10 mouse cellular contexts compared by ENCODE assay signal in genomic region chr16:92200615-92201014, GRCm38 (mm10).
A peak's percentile ranks its signal among the peaks of the same experiment; 100 is the strongest.
DNase-seq lines count a peak whose midpoint lies in the region; ATAC-seq and TF ChIP-seq lines count a peak whose summit lies in the region.
"Had no signal": no experiment of that assay in that cellular context is flagged by ENCODE, and none has a peak within 500 bp of the region (broad histone marks: within the 10 kb centered on the region; RNA-seq: fewer than 3 reads in every experiment).

No protein-coding gene starts in this region.

- WGBS in kidney, adult 2 months: 78% methylated on average over 7 of the region's 7 CpGs

- H3K36me3 ChIP-seq in kidney, adult 2 months (ENCODE audit: control insufficient read depth, insufficient read depth, low read length): no peaks in the 10 kb centered on the region

- H3K4me3 ChIP-seq in kidney, adult 2 months (ENCODE audit: insufficient read depth, low read depth, low read length): no peak overlapping the region
- H3K4me3 ChIP-seq: erythroblast, embryonic 14.5 days had no signal

- DNase-seq in layer of hippocampus, adult 11-12 months (ENCODE audit: low spot score): peak; percentile 37
- DNase-seq in layer of hippocampus, postnatal 25 days (ENCODE audit: extremely low spot score in 1 of 2, low spot score in 1 of 2): no peak
- DNase-seq in adipocyte (ENCODE audit: low spot score): peak; percentile 91
- peak; percentile 37 for DNase-seq in cerebellum, adult 9-10 months
- DNase-seq in layer of hippocampus, adult 9-11 months: peak; percentile 34
- no peak for DNase-seq in kidney, adult 2 months
- no peak for DNase-seq in thymus, postnatal 4 days

- peaks cover 8% of the 10 kb centered on the region for H3K4me1 ChIP-seq in kidney, adult 2 months (ENCODE audit: control insufficient read depth, insufficient read depth, low read length)

- TF ChIP-seq POLR2A in kidney, adult 2 months (IDR thresholded peaks at IDR 0.05; ENCODE audit: low read depth, low read length): no peak

- TF ChIP-seq CTCF in kidney, adult 2 months (conservative IDR thresholded peaks at IDR 0.05; ENCODE audit: insufficient read depth, insufficient read length, low read depth, low read length): no peak

- no peaks in the 10 kb centered on the region for H3K27me3 ChIP-seq in kidney, adult 2 months (replicated peaks; ENCODE audit: control insufficient read depth, insufficient read depth, low read length)

- ATAC-seq in activated CD4-positive, CD25-positive, alpha-beta regulatory T cell, adult 4 months: no peak

- no peak overlapping the region for H3K27ac ChIP-seq in kidney, adult 2 months (ENCODE audit: insufficient read depth, low read depth, low read length)
- H3K27ac ChIP-seq: liver, embryonic 14.5 days had no signal

Comparison
In these comparisons a context has a peak if more than half of its experiments do, and no peak if none do; other contexts are left out.
1. DNase-seq: peak in layer of hippocampus, adult 11-12 months (single experiment), adipocyte (single experiment), cerebellum, adult 9-10 months (single experiment) and layer of hippocampus, adult 9-11 months (single experiment); none in layer of hippocampus, postnatal 25 days (0 of 2), kidney, adult 2 months (single experiment) and thymus, postnatal 4 days (single experiment).